Mouse (Mus musculus) cerebellum, postnatal 14 days (tissue): Measurements from ENCODE around the gene Klk1b4.

Experiments used
- DNase-seq, 2 experiments: peaks; one replicate each; pipeline ENCODE4 v3.0.0; 2021; ENCODE audit warnings: mixed read lengths in 2 of 2

Klk1b4 gene

DNA sequence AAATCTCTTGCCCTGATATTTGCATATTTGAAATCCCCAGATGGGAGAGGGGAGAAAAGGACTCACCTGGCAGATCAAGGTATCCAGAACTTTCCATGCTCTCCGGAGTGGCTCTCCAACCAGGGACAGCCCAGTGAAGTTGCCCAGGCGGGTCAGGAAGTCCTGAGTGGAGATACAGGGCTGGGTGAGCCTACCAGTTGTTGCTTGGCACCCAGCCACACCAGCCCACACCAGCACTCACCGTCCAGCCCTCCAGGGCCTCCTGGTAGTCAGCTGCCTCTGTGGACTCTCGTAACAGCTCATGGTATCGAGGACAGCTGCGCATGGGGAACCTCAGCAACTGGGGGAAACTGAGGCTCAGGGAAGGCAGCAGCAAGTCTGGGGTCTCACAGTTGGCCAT is 47.7 kb downstream of the Klk1b4 start:
- no peak for DNase-seq

DNA sequence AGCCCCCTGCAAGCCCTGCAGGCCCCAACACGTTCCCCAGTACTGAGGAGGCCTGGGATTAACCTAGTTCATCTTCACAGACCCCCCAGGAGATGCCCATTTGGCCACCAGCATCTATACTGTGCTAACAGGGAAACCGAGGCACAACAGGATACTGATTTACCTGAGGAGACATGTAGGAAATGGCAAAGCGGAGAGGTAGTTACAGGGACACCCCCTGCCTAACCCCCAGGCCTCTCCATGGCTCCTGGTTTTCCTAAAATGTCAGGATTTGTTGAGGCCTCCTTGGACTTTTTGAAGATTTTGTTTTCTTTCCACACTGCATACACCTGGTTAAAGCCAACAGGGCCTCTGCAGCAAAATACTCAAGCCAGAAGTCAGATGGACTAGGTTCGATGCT is 50.0 kb downstream of the Klk1b4 start, which contains the start of gene Acp4:
Gene Acp4, minus strand, starts transcription at position 101 of the 400 bp plus-strand sequence.
- DNase-seq: no peak

DNA sequence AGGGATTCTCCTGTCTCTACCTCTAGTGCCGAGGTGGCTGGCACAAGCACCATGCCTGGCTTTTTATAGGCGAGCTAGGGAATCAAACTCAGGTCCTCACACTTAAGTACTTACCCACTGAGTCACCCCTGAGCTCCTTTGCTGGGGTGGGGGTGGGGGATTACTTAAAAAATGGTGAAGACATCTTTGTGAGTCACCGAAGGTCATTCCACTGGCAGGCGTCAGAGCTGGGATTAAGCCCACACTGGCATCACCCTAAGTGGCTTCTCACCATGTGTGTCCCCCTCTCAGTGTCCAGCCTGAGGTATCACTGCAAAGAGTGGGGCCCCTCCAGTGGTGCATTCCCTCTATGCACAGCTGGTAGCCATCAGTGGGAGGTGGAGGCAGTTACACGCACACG is 53.2 kb downstream of the Klk1b4 start:
- no peak for DNase-seq

DNA sequence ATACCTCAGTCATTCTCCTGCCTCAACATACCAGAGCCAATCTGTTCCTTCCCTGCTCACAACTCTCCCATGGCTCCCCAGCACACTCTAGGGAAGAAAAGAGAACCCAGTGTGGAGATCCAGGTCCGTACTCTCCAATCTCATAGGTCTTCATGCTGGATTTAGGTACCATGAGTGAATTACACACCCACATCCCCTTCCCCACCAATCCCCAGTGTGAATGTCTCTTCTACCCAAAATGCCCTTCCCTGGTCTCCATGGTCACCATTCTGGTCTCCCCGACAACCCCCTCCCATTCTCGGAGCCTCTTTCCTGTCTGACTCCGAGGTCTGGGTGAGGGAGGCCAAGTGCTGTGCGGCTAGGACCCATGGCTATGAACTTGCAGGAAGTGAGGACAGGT is 53.9 kb downstream of the Klk1b4 start, which contains the start of gene Gm15517:
Gene Gm15517, plus strand, starts transcription at position 301 of the 400 bp plus-strand sequence.
- DNase-seq: no peak
